Mouse (Mus musculus): ENCODE measurements around the gene Ssh2.

The Ssh2 gene

GRCm38 (mm10) chr11:77455770-77456510 lies 239.9 kb downstream of the Ssh2 start:
- in situ Hi-C loops (cut with MboI; ENCODE audit: low sequenced_read_pairs), result no loop called here

DNA sequence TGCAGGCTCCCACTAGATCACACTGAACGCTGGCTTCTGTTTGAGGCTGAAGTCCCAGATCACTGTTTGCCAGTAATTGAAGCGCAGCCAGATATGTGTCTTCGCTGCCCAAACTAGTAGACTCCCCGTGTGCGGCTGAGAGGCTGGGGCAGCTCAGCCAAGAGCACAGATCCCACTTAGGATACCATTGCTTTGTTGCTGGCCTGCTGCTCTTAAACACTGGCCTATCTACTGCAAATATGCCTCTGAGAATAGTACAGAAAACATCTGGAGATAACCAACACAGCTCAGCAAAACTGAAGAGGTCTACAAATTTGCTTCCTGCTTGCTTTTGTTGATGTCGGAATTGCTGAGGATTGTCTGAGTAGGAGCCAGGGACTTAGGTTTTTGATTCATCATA lies 240.8 kb downstream of the Ssh2 start:
- in situ Hi-C loops (cut with MboI; ENCODE audit: low sequenced_read_pairs), result no loop called here

- in situ Hi-C loops (cut with MboI; ENCODE audit: low sequenced_read_pairs), result no loop called here
These were observed 245.8 kb downstream of the Ssh2 start for GRCm38 (mm10) chr11:77461856-77462255.

DNA sequence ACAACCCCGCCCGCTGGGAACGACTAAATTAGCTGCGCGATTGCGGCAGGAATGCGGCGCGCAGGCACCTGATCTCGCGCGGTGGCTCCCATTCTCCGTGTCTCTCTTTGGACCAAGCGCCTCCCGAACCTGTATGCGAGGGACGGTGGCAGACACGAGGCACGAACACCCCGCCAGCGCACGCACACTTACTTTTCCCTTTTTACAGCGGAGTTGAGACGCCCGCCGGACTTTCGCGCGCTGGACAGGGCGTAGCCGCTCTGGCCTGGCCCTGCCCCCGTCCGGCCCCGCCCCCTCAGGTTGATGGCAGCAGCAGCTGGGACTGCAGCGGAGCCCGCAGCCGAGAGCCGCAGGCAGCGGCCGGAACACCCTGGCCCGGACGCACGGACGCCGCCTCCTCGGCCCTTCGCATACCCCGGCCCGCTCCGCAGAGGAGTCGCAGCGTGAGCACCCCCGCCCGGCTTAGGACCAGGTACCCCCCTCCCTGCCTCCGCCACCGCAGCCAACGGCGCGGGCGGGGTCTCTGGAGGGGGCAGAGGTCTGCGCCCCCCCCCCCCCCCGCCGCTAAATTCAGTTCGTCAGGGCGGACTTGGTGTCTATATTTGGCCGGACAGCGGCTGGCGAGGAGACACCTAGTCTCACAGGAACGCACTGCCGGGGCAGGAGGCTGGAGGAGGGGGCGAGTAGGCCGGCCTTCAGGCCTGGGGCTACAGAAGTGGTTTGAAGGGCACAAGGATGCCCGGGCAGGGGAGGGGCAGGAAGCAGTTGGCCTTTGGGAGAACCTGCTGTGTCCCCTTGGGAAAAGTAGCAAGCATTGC lies 246.4 kb downstream of the Ssh2 start, which contains the start of gene Coro6:
TSS of gene Coro6 (plus strand) at position 129 of the 818 bp plus-strand sequence.
- in situ Hi-C loops (cut with MboI; ENCODE audit: low sequenced_read_pairs), result no loop called here

DNA sequence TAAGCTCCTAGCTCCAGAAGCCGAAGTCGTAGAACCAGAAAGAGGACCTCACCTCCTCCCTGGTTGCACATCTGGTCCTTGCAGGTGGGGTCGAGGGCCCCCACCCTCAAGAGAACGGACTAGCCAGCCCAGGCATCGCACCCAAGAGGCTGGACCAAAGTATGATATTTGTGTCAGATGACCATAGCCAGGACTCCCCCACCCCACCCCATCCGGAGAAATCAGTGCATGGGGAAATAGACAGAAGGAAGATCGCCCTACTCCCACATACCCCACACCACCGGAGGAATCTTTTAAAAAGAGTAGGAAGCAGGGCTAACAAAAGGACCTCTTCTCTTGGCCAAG lies 247.0 kb downstream of the Ssh2 start:
- in situ Hi-C loops (cut with MboI; ENCODE audit: low sequenced_read_pairs), result no loop called here

GRCm38 (mm10) chr11:77463786-77464185 lies 247.7 kb downstream of the Ssh2 start:
- in situ Hi-C loops (cut with MboI; ENCODE audit: low sequenced_read_pairs), result no loop called here

GRCm38 (mm10) chr11:77464684-77465083 lies 248.6 kb downstream of the Ssh2 start:
- in situ Hi-C loops (cut with MboI; ENCODE audit: low sequenced_read_pairs), result no loop called here

- in situ Hi-C loops (cut with MboI; ENCODE audit: low sequenced_read_pairs), result no loop called here
These were observed 249.0 kb downstream of the Ssh2 start for GRCm38 (mm10) chr11:77465111-77465510.

DNA sequence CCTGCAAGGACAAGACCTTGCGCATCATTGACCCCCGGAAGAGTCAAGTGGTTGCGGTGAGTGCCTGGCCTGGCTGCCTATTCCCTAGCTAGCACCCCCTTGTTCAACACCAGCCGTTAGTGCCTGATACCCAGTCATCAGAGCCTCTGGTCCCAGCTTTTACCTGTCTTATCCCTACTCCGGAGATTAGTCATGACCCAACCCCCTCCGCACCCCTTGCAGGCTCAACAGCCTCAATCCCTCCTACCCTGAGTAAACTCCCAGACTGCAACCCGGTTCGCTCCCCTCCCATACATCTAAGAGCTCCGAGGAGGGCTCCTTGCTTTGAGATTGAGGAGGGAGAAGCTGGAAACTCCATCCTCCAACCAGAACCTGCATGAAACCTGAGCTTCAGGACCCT lies 250.5 kb downstream of the Ssh2 start:
- in situ Hi-C loops (cut with MboI; ENCODE audit: low sequenced_read_pairs), result no loop called here

DNA sequence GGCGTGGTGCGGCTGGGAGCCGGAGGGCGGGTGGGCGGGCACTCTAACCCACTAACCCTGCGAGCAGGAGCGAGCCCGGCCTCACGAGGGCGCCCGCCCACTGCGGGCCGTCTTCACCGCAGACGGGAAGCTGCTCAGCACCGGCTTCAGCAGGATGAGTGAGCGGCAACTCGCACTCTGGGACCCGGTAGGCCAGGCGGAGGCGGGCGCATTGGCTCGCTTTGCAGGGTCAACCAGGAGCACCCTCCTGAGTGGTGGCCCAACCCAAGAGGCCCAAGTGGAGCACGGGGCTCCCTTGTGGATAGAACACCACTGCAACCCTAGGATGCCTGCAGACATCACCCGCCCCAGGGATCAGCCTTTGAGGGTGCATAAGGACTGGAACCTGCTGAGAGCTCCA lies 251.1 kb downstream of the Ssh2 start:
- in situ Hi-C loops (cut with MboI; ENCODE audit: low sequenced_read_pairs), result no loop called here

DNA sequence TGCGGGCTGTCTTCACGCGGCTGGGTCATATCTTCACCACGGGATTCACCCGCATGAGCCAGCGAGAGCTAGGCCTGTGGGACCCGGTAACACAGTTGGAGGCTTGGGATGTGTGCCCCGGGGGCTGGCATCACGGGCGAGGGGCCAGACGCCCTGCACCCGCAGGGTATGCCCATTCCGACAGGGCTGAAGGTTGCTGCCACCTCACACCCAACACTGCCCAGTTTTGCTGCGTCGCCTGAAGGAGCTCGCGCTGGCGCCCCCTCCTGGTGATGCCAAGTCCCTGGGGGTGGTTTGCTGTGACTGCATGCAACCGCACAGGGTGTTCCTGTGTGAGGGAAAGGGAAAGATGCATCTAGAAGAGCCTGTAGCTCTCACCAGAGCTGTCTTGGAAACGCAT lies 251.7 kb downstream of the Ssh2 start:
- in situ Hi-C loops (cut with MboI; ENCODE audit: low sequenced_read_pairs), result no loop called here

DNA sequence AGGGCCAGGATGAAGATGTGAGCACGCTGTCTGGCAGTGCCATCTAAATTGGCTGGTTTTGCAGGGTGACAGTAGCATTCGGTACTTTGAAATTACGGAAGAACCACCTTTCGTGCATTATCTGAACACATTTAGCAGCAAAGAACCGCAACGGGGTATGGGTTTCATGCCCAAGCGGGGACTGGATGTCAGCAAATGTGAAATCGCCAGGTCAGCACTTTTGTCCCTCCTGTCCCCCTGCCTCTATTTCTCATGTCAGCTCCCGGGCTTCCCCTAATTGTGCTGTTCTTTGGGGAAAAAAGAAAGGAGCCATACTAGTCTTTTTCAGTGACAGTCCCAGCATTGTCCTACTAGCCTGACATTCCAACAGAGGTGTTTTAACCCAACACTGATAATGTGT lies 252.3 kb downstream of the Ssh2 start:
- in situ Hi-C loops (cut with MboI; ENCODE audit: low sequenced_read_pairs), result no loop called here

- in situ Hi-C loops (cut with MboI; ENCODE audit: low sequenced_read_pairs), result no loop called here
These were observed 255.3 kb downstream of the Ssh2 start for GRCm38 (mm10) chr11:77471407-77471806.

- in situ Hi-C loops (cut with MboI; ENCODE audit: low sequenced_read_pairs), result no loop called here
These were observed 256.7 kb downstream of the Ssh2 start for GRCm38 (mm10) chr11:77472775-77473174.

DNA sequence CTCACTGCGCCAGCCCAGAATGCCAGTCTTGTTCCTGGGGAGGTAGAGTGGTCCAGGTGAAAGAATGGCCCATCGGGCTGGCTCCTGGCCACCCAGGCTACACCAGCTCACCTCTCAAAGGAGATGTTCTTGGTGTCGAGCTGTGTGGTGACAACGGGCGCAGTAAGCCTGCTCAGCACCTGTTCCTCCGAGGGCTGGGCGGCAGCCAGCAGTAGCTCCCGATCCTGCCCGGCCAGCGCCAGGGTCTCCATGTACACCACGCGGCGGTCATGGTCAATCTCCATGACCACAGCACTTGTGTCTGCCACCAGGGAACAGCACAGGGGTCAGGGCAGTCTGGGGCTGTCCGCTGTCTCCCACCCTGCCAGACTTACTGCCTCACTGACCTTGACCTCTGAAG lies 260.1 kb downstream of the Ssh2 start:
- in situ Hi-C loops (cut with MboI; ENCODE audit: low sequenced_read_pairs), result no loop called here

GRCm38 (mm10) chr11:77476895-77477294 lies 260.8 kb downstream of the Ssh2 start:
- in situ Hi-C loops (cut with MboI; ENCODE audit: low sequenced_read_pairs), result no loop called here

DNA sequence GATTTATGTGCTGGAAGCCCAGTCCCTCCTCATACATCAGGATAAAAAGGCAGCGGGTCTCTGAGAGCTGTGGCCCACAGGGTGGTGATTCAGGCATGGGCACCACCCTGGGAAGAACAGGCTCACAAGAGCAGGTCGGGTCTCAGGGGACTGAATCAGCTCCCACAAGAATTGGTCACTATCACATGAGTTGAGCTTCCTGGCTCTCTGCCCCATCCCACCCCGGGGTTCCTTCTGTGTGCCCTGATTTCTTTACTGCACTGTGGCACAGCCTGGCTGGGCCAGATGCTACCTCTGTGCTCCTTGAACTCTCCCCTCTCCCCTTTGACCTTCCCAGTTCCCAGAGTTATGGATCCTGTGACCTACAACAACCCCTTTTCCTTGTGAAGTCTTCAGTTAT lies 267.0 kb downstream of the Ssh2 start:
- in situ Hi-C loops (cut with MboI; ENCODE audit: low sequenced_read_pairs), result no loop called here

- in situ Hi-C loops (cut with MboI; ENCODE audit: low sequenced_read_pairs), result no loop called here
These were observed 267.6 kb downstream of the Ssh2 start for GRCm38 (mm10) chr11:77483510-77484255.

- in situ Hi-C loops (cut with MboI; ENCODE audit: low sequenced_read_pairs), result no loop called here
These were observed 269.1 kb downstream of the Ssh2 start for GRCm38 (mm10) chr11:77485229-77485628.

GRCm38 (mm10) chr11:77486798-77487197 lies 270.7 kb downstream of the Ssh2 start:
- in situ Hi-C loops (cut with MboI; ENCODE audit: low sequenced_read_pairs), result no loop called here

- in situ Hi-C loops (cut with MboI; ENCODE audit: low sequenced_read_pairs), result no loop called here
These were observed 272.9 kb downstream of the Ssh2 start for GRCm38 (mm10) chr11:77488771-77489581.
